Mouse (Mus musculus): ENCODE data around the gene Fosl1.

The Fosl1 gene

GRCm38 (mm10) chr19:5424782-5425741 lies 22.3 kb upstream of the Fosl1 start, which contains the start of the genes Drap1 and AI837181:
Drap1 (minus strand) TSS chr19:5424979.
AI837181 (plus strand) TSS chr19:5425144.
- peak; percentile 93 for DNase-seq (ENCODE audit: low spot score)

- DNase-seq (ENCODE audit: low spot score) = no peak
These were observed 21.3 kb upstream of the Fosl1 start for GRCm38 (mm10) chr19:5425906-5426565.

GRCm38 (mm10) chr19:5426640-5427290 lies 20.6 kb upstream of the Fosl1 start:
- no peak for DNase-seq (ENCODE audit: low spot score)

- DNase-seq (ENCODE audit: low spot score) = no peak
These were observed 19.3 kb upstream of the Fosl1 start for GRCm38 (mm10) chr19:5428083-5428482.

- no peak for DNase-seq (ENCODE audit: low spot score)
These were observed 18.1 kb upstream of the Fosl1 start for GRCm38 (mm10) chr19:5429219-5429618.

- DNase-seq (ENCODE audit: low spot score) = peak; percentile 58
These were observed 17.5 kb upstream of the Fosl1 start for GRCm38 (mm10) chr19:5429806-5430205.

GRCm38 (mm10) chr19:5430408-5430807 lies 16.9 kb upstream of the Fosl1 start:
- DNase-seq (ENCODE audit: low spot score) = no peak

- no peak for DNase-seq (ENCODE audit: low spot score)
These were observed 15.4 kb upstream of the Fosl1 start for GRCm38 (mm10) chr19:5431911-5432464.

- peak; percentile 41 for DNase-seq (ENCODE audit: low spot score)
These were observed 14.1 kb upstream of the Fosl1 start for GRCm38 (mm10) chr19:5432992-5433852.

GRCm38 (mm10) chr19:5433951-5434350 lies 13.4 kb upstream of the Fosl1 start:
- no peak for DNase-seq (ENCODE audit: low spot score)

- DNase-seq (ENCODE audit: low spot score) = no peak
These were observed 2.9 kb upstream of the Fosl1 start for GRCm38 (mm10) chr19:5444371-5444908.

- DNase-seq (ENCODE audit: low spot score) = no peak
These were observed 2.4 kb upstream of the Fosl1 start for GRCm38 (mm10) chr19:5444954-5445353.

GRCm38 (mm10) chr19:5445747-5446146 lies 1.6 kb upstream of the Fosl1 start:
- DNase-seq (ENCODE audit: low spot score) = no peak

- DNase-seq (ENCODE audit: low spot score) = no peak
These were observed 1.2 kb downstream of the Fosl1 start for GRCm38 (mm10) chr19:5448354-5449150.

GRCm38 (mm10) chr19:5449673-5450072 lies 2.3 kb downstream of the Fosl1 start:
- DNase-seq (ENCODE audit: low spot score) = no peak

GRCm38 (mm10) chr19:5451766-5452165 lies 4.4 kb downstream of the Fosl1 start:
- no peak for DNase-seq (ENCODE audit: low spot score)

- no peak for DNase-seq (ENCODE audit: low spot score)
These were observed 7.7 kb downstream of the Fosl1 start for GRCm38 (mm10) chr19:5455037-5455436.

- no peak for DNase-seq (ENCODE audit: low spot score)
These were observed 8.2 kb downstream of the Fosl1 start for GRCm38 (mm10) chr19:5455568-5455967.

GRCm38 (mm10) chr19:5456241-5456921 lies 9.0 kb downstream of the Fosl1 start:
- DNase-seq (ENCODE audit: low spot score) = no peak
